Mouse (Mus musculus): Measurements from ENCODE around the gene Tbc1d14. TPM values are rescaled to one million over a fixed set of nuclear protein-coding genes. Genes with fewer than 3 reads are reported as not detected.

Gene Tbc1d14
- total RNA-seq, 2 experiments from 2014 or later: 50.3 to 65.3 TPM

- DNase-seq (ENCODE audit: low spot score in 2 of 2): no peak
Observed at GRCm38 (mm10) chr5:36517596-36517995, 75.5 kb downstream of the Tbc1d14 start.

GRCm38 (mm10) chr5:36515558-36515957 is 77.5 kb downstream of the Tbc1d14 start:
- DNase-seq (ENCODE audit: low spot score in 2 of 2): no peak

- no peak for DNase-seq (ENCODE audit: low spot score in 2 of 2)
Observed at GRCm38 (mm10) chr5:36515126-36515525, 78.0 kb downstream of the Tbc1d14 start.

GRCm38 (mm10) chr5:36510956-36511355 is 82.1 kb downstream of the Tbc1d14 start:
- no peak for DNase-seq (ENCODE audit: low spot score in 2 of 2)

- no peak for DNase-seq (ENCODE audit: low spot score in 2 of 2)
Observed at GRCm38 (mm10) chr5:36508351-36508750, 84.7 kb downstream of the Tbc1d14 start.

- DNase-seq (ENCODE audit: low spot score in 2 of 2): no peak
Observed at GRCm38 (mm10) chr5:36505643-36506042, 87.4 kb downstream of the Tbc1d14 start.

- no peak for DNase-seq (ENCODE audit: low spot score in 2 of 2)
Observed at GRCm38 (mm10) chr5:36505235-36505634, 87.8 kb downstream of the Tbc1d14 start.

GRCm38 (mm10) chr5:36494709-36495108 is 98.4 kb downstream of the Tbc1d14 start:
- DNase-seq (ENCODE audit: low spot score in 2 of 2): no peak

- no peak for DNase-seq (ENCODE audit: low spot score in 2 of 2)
Observed at GRCm38 (mm10) chr5:36493919-36494318, 99.2 kb downstream of the Tbc1d14 start.

GRCm38 (mm10) chr5:36489225-36489624 is 103.9 kb downstream of the Tbc1d14 start:
- DNase-seq (ENCODE audit: low spot score in 2 of 2): no peak

GRCm38 (mm10) chr5:36485306-36485705 is 107.8 kb downstream of the Tbc1d14 start:
- DNase-seq (ENCODE audit: low spot score in 2 of 2): no peak

GRCm38 (mm10) chr5:36484171-36484990 is 108.7 kb downstream of the Tbc1d14 start, which contains the start of the genes Tada2b and Ccdc96:
Gene Tada2b, minus strand, starts transcription at chr5:36484285.
Gene Ccdc96, plus strand, starts transcription at chr5:36484588.
- peak; percentile 90 to 94 for DNase-seq (ENCODE audit: low spot score in 2 of 2)

- DNase-seq (ENCODE audit: low spot score in 2 of 2): peak; percentile 23 to 31
Observed at GRCm38 (mm10) chr5:36483203-36484101, 109.6 kb downstream of the Tbc1d14 start.

GRCm38 (mm10) chr5:36481114-36481513 is 112.0 kb downstream of the Tbc1d14 start:
- DNase-seq (ENCODE audit: low spot score in 2 of 2): no peak

- no peak for DNase-seq (ENCODE audit: low spot score in 2 of 2)
Observed at GRCm38 (mm10) chr5:36480398-36480797, 112.7 kb downstream of the Tbc1d14 start.

GRCm38 (mm10) chr5:36479735-36480134 is 113.3 kb downstream of the Tbc1d14 start:
- no peak for DNase-seq (ENCODE audit: low spot score in 2 of 2)

GRCm38 (mm10) chr5:36478540-36479420 is 114.3 kb downstream of the Tbc1d14 start:
- DNase-seq (ENCODE audit: low spot score in 2 of 2): no peak

GRCm38 (mm10) chr5:36477486-36477885 is 115.6 kb downstream of the Tbc1d14 start:
- DNase-seq (ENCODE audit: low spot score in 2 of 2): no peak

- peak in 1 of 2 experiments; percentile 60 for DNase-seq (ENCODE audit: low spot score in 2 of 2)
Observed at GRCm38 (mm10) chr5:36474283-36474682, 118.8 kb downstream of the Tbc1d14 start.

GRCm38 (mm10) chr5:36472876-36473655 is 120.0 kb downstream of the Tbc1d14 start:
- DNase-seq (ENCODE audit: low spot score in 2 of 2): no peak
